Mouse (Mus musculus): Measurements from ENCODE around the gene Vps37c. TPM values are rescaled to one million over a fixed set of nuclear protein-coding genes. Genes with fewer than 3 reads are reported as not detected.

Gene Vps37c
- polyA plus RNA-seq (2015; fragmentation: Nextera tagmentation; extraction: Ambion mirVana): 33.1 and 35.5 TPM in 2 replicates

- Histone ChIP-seq H3K9me3 (no peaks in the 10 kb centered on the region), H3K27me3 (no peaks in the 10 kb centered on the region), H3K4me3 (replicated peaks) (peak within 1 kb of the TSS; percentile 73), H3K4me2 (replicated peaks) (peak within 1 kb of the TSS; percentile 80), H3K36me3 (no peaks in the 10 kb centered on the region; the same call in 1 of the 2 replicates), H3K27ac (peak within 1 kb of the TSS; percentile 96), H3K9ac (replicated peaks) (peak within 1 kb of the TSS; percentile 87), H3K4me1 (replicated peaks) (peaks cover 36% of the 10 kb centered on the region)
- peak; percentile 94 for ATAC-seq
- WGBS: under 1% methylated on average over 52 of the region's 74 CpGs
Measured at GRCm38 (mm10) chr19:10688537-10689352, at the start of gene Vps37c. Vps37c (plus strand) TSS chr19:10688735.

GRCm38 (mm10) chr19:10640080-10640479, 48.5 kb upstream of the Vps37c start:
- Histone ChIP-seq H3K4me2 (replicated peaks) (no peak overlapping the region), H3K9me3 (no peaks in the 10 kb centered on the region), H3K4me1 (replicated peaks) (peaks cover 4% of the 10 kb centered on the region), H3K36me3 (no peaks in the 10 kb centered on the region), H3K9ac (replicated peaks) (no peak overlapping the region), H3K27ac (no peak overlapping the region), H3K27me3 (peaks cover 9% of the 10 kb centered on the region; the same call in 1 of the 2 replicates), H3K4me3 (replicated peaks) (no peak overlapping the region)
- ATAC-seq: no peak
- 23% methylated on average over 5 of the region's 5 CpGs for WGBS

- H3K9ac ChIP-seq (replicated peaks): no peak overlapping the region
- H3K9me3 ChIP-seq: no peaks in the 10 kb centered on the region
- H3K36me3 ChIP-seq: no peaks in the 10 kb centered on the region
- H3K27me3 ChIP-seq: peaks cover 2% of the 10 kb centered on the region; the same call in 1 of the 2 replicates
- H3K4me3 ChIP-seq (replicated peaks): no peak overlapping the region
- no peaks in the 10 kb centered on the region for H3K4me1 ChIP-seq (replicated peaks)
- H3K27ac ChIP-seq: no peak overlapping the region
- WGBS: 57% methylated on average over 13 of the region's 13 CpGs
- no peak overlapping the region for H3K4me2 ChIP-seq (replicated peaks)
- ATAC-seq: no peak
Measured at GRCm38 (mm10) chr19:10640589-10641378, 47.8 kb upstream of the Vps37c start.

- no peaks in the 10 kb centered on the region for H3K9me3 ChIP-seq
- no peak overlapping the region for H3K4me2 ChIP-seq (replicated peaks)
- H3K36me3 ChIP-seq: no peaks in the 10 kb centered on the region
- H3K27me3 ChIP-seq: no peaks in the 10 kb centered on the region
- no peak for ATAC-seq
- H3K4me1 ChIP-seq (replicated peaks): no peaks in the 10 kb centered on the region
- no peak overlapping the region for H3K4me3 ChIP-seq (replicated peaks)
- no peak overlapping the region for H3K27ac ChIP-seq
- 83% methylated on average over 2 of the region's 2 CpGs for WGBS
- no peak overlapping the region for H3K9ac ChIP-seq (replicated peaks)
Measured at GRCm38 (mm10) chr19:10645616-10646015, 42.9 kb upstream of the Vps37c start.

- Histone ChIP-seq H3K9me3 (no peaks in the 10 kb centered on the region), H3K27ac (no peak overlapping the region), H3K9ac (replicated peaks) (no peak overlapping the region), H3K4me3 (replicated peaks) (no peak overlapping the region), H3K36me3 (no peaks in the 10 kb centered on the region), H3K4me1 (replicated peaks) (no peaks in the 10 kb centered on the region), H3K27me3 (no peaks in the 10 kb centered on the region), H3K4me2 (replicated peaks) (no peak overlapping the region)
- 81% methylated on average over 8 of the region's 8 CpGs for WGBS
- ATAC-seq: no peak
Measured at GRCm38 (mm10) chr19:10648156-10648555, 40.4 kb upstream of the Vps37c start.

- Histone ChIP-seq H3K4me2 (replicated peaks) (no peak overlapping the region), H3K4me1 (replicated peaks) (no peaks in the 10 kb centered on the region), H3K9ac (replicated peaks) (no peak overlapping the region), H3K4me3 (replicated peaks) (no peak overlapping the region), H3K36me3 (no peaks in the 10 kb centered on the region), H3K27ac (no peak overlapping the region), H3K27me3 (no peaks in the 10 kb centered on the region), H3K9me3 (no peaks in the 10 kb centered on the region)
- ATAC-seq: no peak
- WGBS: 58% methylated on average over 3 of the region's 3 CpGs
Measured at GRCm38 (mm10) chr19:10656058-10656457, 32.5 kb upstream of the Vps37c start.

DNA sequence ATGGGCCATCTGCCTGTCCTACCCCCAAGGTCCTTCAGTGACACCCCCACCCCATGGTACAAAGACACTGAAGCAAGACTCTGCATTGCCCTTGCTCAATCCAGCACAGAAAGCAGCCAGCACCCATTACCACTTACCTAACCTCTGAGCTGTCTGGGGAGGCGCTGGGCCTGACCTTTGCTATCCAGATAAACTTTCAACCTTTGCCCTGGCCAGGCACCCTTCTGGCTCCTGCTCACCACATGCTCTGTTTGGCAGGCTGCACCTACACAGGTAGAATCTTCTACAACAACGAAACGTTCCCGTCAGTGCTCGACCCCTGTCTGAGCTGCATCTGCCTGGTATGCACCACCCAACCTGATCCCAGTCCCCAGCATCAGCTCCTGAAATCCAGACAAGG, 30.8 kb upstream of the Vps37c start:
- no peaks in the 10 kb centered on the region for H3K9me3 ChIP-seq
- H3K27me3 ChIP-seq: no peaks in the 10 kb centered on the region
- no peaks in the 10 kb centered on the region for H3K4me1 ChIP-seq (replicated peaks)
- H3K27ac ChIP-seq: no peak overlapping the region
- ATAC-seq: no peak
- H3K4me3 ChIP-seq (replicated peaks): no peak overlapping the region
- no peaks in the 10 kb centered on the region for H3K36me3 ChIP-seq
- H3K9ac ChIP-seq (replicated peaks): no peak overlapping the region
- WGBS: 88% methylated on average over 5 of the region's 5 CpGs
- H3K4me2 ChIP-seq (replicated peaks): no peak overlapping the region

DNA sequence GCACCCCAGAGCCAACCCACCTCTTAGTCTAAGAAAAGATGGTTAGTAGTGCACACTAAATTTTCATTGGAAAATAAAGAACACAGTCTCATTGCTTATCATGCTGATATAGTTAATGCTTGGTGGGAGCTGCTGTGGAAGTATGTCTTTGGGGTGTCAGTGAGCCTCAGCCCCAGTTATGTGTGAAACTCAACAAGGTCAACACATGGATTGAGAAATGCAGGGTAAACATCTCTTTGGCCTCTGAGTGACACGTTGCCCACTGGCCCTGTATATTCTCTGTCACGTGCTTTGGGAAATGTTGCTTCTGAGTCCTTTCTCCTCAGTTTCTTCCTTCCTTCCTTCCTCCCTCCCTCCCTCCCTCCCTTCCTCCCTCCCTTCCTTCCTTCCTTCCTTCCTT, 30.1 kb upstream of the Vps37c start:
- H3K27ac ChIP-seq: no peak overlapping the region
- no peaks in the 10 kb centered on the region for H3K36me3 ChIP-seq
- 82% methylated on average over 2 of the region's 2 CpGs for WGBS
- no peak overlapping the region for H3K4me3 ChIP-seq (replicated peaks)
- no peaks in the 10 kb centered on the region for H3K9me3 ChIP-seq
- no peak overlapping the region for H3K9ac ChIP-seq (replicated peaks)
- no peaks in the 10 kb centered on the region for H3K27me3 ChIP-seq
- ATAC-seq: no peak
- H3K4me2 ChIP-seq (replicated peaks): no peak overlapping the region
- no peaks in the 10 kb centered on the region for H3K4me1 ChIP-seq (replicated peaks)

DNA sequence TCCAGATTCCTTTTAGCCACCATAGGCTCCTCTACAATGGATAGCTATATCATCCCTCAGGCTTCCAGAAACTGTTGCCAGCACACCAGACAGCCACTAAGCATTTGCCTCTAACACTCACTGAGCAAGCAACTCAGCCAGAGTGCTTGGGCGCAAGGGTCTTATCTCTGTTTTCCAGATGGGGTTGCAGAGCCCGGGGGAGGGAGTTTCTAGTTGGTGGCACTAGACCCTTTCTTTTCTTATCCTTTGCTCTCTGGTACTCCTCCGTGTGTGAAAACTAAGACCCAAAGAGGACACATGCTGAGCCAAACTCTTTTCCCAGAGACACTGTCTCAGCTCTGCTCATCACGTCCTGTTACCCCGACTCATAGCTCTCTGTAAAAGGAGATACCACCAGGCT, 27.2 kb upstream of the Vps37c start:
- Histone ChIP-seq H3K36me3 (no peaks in the 10 kb centered on the region), H3K9ac (replicated peaks) (no peak overlapping the region), H3K4me1 (replicated peaks) (no peaks in the 10 kb centered on the region), H3K27ac (no peak overlapping the region), H3K4me3 (replicated peaks) (no peak overlapping the region), H3K4me2 (replicated peaks) (no peak overlapping the region), H3K9me3 (no peaks in the 10 kb centered on the region), H3K27me3 (no peaks in the 10 kb centered on the region)
- WGBS: 71% methylated on average over 5 of the region's 5 CpGs
- no peak for ATAC-seq

DNA sequence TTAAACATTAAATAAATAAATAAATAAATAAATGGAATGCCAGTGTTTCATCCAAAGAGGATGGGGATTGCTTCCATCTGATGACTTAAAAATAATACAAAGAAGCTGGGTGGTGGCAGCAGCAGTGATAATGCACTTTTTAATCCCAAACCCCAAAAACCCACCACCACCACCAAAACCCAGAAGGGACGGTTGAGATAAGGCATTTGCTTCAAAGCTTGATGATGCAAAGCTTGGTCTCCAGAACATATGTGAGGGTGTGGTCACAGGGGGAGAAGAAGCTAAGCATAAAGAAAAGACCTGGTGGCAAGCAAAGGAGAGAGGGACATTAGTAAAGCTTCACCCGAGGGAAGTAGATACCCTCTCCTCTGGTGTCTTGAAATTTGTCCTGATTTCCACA, 26.6 kb upstream of the Vps37c start:
- H3K36me3 ChIP-seq: no peaks in the 10 kb centered on the region
- H3K4me2 ChIP-seq (replicated peaks): no peak overlapping the region
- no peak overlapping the region for H3K4me3 ChIP-seq (replicated peaks)
- H3K4me1 ChIP-seq (replicated peaks): no peaks in the 10 kb centered on the region
- no peak overlapping the region for H3K9ac ChIP-seq (replicated peaks)
- WGBS: 98% methylated on average over 2 of the region's 2 CpGs
- no peak overlapping the region for H3K27ac ChIP-seq
- no peaks in the 10 kb centered on the region for H3K27me3 ChIP-seq
- H3K9me3 ChIP-seq: no peaks in the 10 kb centered on the region
- no peak for ATAC-seq

GRCm38 (mm10) chr19:10662665-10663064, 25.9 kb upstream of the Vps37c start:
- no peak for ATAC-seq
- H3K9ac ChIP-seq (replicated peaks): no peak overlapping the region
- H3K4me3 ChIP-seq (replicated peaks): no peak overlapping the region
- no peaks in the 10 kb centered on the region for H3K27me3 ChIP-seq
- H3K4me2 ChIP-seq (replicated peaks): no peak overlapping the region
- WGBS: 89% methylated on average over 3 of the region's 3 CpGs
- no peak overlapping the region for H3K27ac ChIP-seq
- H3K4me1 ChIP-seq (replicated peaks): no peaks in the 10 kb centered on the region
- H3K36me3 ChIP-seq: no peaks in the 10 kb centered on the region
- no peaks in the 10 kb centered on the region for H3K9me3 ChIP-seq

- ATAC-seq: no peak
- 67% methylated on average over 3 of the region's 3 CpGs for WGBS
- no peak overlapping the region for H3K9ac ChIP-seq (replicated peaks)
Measured at GRCm38 (mm10) chr19:10665093-10665492, 23.4 kb upstream of the Vps37c start.

More at GRCm38 (mm10) chr19:10665093-10665492, 23.4 kb upstream of the Vps37c start:
- H3K4me1 ChIP-seq (replicated peaks): no peaks in the 10 kb centered on the region
- no peak overlapping the region for H3K4me3 ChIP-seq (replicated peaks)
- H3K4me2 ChIP-seq (replicated peaks): no peak overlapping the region
- no peak overlapping the region for H3K27ac ChIP-seq
- H3K36me3 ChIP-seq: no peaks in the 10 kb centered on the region
- H3K9me3 ChIP-seq: no peaks in the 10 kb centered on the region
- H3K27me3 ChIP-seq: no peaks in the 10 kb centered on the region
